Mouse (Mus musculus) hindbrain, postnatal 0 days (tissue): Measurements from ENCODE around the gene Mrpl39. TPM values are rescaled to one million over a fixed set of nuclear protein-coding genes. Genes with fewer than 3 reads are reported as not detected.

Experiments
- ATAC-seq: fragments of 200-750 bp; cut with Nextera tagmentation; 2 replicates; pipeline ENCODE4 v1.8.0; 2017; ENCODE audit warnings: mild to moderate bottlenecking, moderate TSS enrichment, moderate library complexity
- DNase-seq: peaks from one replicate; pipeline ENCODE4 v3.0.0-alpha.2; 2015; ENCODE audit warnings: low spot score
- H3K27ac ChIP-seq: fragments of 300-500 bp; sonication (generic); 2 replicates; pipeline ENCODE4 v1.5.1; 2014; ENCODE audit warnings: mild to moderate bottlenecking
- H3K27me3 ChIP-seq: fragments of 300-500 bp; sonication (generic); 2 replicates; pipeline ENCODE4 v1.6.1; 2014; ENCODE audit warnings: low read length, mixed read lengths; ENCODE audit not compliant: insufficient read depth
- H3K36me3 ChIP-seq: fragments of 300-500 bp; sonication (generic); 2 replicates; pipeline ENCODE4 v1.6.1; 2014; ENCODE audit warnings: low read length, mixed read lengths; ENCODE audit not compliant: insufficient read depth
- H3K4me1 ChIP-seq: fragments of 300-500 bp; sonication (generic); 2 replicates; pipeline ENCODE4 v1.6.1; 2014; ENCODE audit warnings: antibody characterized with exemption, low read length, mixed read lengths; ENCODE audit not compliant: insufficient read depth
- H3K4me2 ChIP-seq: fragments of 300-500 bp; sonication (generic); 2 replicates; pipeline ENCODE4 v1.6.1; 2014; ENCODE audit warnings: low read depth, mild to moderate bottlenecking, low read length, moderate library complexity, mixed read lengths
- H3K4me3 ChIP-seq: fragments of 300-500 bp; sonication (generic); 2 replicates; pipeline ENCODE4 v1.5.1; 2014; ENCODE audit warnings: low read length
- H3K9ac ChIP-seq: fragments of 300-500 bp; sonication (generic); replicated peaks from 2 replicates; pipeline ENCODE4 v1.6.1; 2014; ENCODE audit warnings: mild to moderate bottlenecking, low read length, moderate library complexity, mixed read lengths
- H3K9me3 ChIP-seq: fragments of 300-500 bp; sonication (generic); 2 replicates; pipeline ENCODE4 v1.6.1; 2016; ENCODE audit warnings: low read length, mixed read lengths
- CTCF ChIP-seq: IDR thresholded peaks from 2 replicates; pipeline ENCODE4 v1.5.1; 2016; ENCODE audit warnings: antibody characterized with exemption, control low read depth, low read depth
- WGBS: fragments of 180-500 bp; shearing (Covaris S2); extraction: QIAGEN DNeasy Blood & Tissue Kit; methylation state at CpG from one replicate; pipeline ENCODE4 v1.1.7; 2014; 5-methylcytosine and 5-hydroxymethylcytosine counted together
- polyA plus RNA-seq: library from polyadenylated mRNA; unstranded; fragments of >200 nt; fragmentation: Nextera tagmentation; extraction: Ambion mirVana; gene quantifications from 2 replicates; pipeline ENCODE4 v1.2.1, GENCODE M21; 2015
- total RNA-seq: library from RNA; depleted of rRNA; stranded (reverse); fragments of >200 nt; gene quantifications from 2 replicates; pipeline ENCODE4 v1.2.3, GENCODE M21; 2014

The Mrpl39 gene
- total and polyA plus RNA-seq, 2 experiments from 2014 or later: 12.1 to 36.2 TPM

DNA sequence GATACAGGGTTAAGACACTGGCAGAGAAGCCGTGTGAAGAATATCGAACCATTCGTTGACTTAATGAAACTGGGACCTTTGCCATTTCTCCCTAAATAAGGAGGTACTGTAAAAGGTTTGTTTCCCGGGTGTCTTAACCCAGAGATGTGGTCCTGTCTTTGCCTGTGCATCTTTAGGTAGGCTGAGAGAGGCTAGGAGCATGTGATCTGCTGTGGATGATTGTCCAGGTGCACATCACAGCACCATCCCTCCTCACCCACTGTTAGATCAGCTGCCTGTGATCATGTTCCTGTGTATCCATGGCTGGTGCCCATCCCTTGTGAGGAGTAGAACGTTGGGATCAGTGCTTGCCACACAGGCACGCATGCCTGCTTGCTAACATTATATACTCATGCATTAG is 29.0 kb downstream of the Mrpl39 start:
- Histone ChIP-seq H3K9ac (no peak overlapping the region), H3K4me1 (no peaks in the 10 kb centered on the region), H3K27ac (no peak overlapping the region), H3K36me3 (no peaks in the 10 kb centered on the region), H3K4me3 (no peak overlapping the region), H3K27me3 (0 out of 2 replicates have a peak, but pooled peaks cover 4% of the 10 kb centered on the region), H3K4me2 (no peak overlapping the region), H3K9me3 (no peaks in the 10 kb centered on the region)
- ATAC-seq: no peak
- TF ChIP-seq CTCF: no peak
- 70% methylated on average over 6 of the region's 6 CpGs for WGBS
- no peak for DNase-seq

DNA sequence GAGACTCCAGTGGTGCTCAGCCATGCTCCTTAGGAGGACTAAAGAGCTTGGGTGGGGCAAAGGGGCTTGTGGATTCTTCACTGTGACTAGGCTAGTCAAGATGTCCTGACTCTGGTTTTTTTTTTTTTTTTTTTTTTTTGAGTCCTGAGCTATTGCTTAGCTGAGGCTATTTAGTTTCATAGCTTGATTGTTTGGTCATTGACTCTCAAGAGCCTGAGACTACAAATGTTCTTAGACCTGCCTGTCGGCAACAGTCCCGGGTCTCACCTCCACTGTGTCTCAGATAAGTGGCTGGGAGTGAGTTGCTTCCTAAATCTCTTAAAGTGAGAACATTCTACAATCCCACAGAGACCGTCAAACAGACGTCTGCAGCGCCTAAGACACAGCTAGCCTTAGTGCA is 30.0 kb downstream of the Mrpl39 start:
- no peak overlapping the region for H3K27ac ChIP-seq
- no peak overlapping the region for H3K4me3 ChIP-seq
- no peaks in the 10 kb centered on the region for H3K9me3 ChIP-seq
- H3K36me3 ChIP-seq: no peaks in the 10 kb centered on the region
- 0 out of 2 replicates have a peak, but pooled peaks cover 4% of the 10 kb centered on the region for H3K27me3 ChIP-seq
- no peak for TF ChIP-seq CTCF
- H3K4me1 ChIP-seq: no peaks in the 10 kb centered on the region
- ATAC-seq (no peak), DNase-seq (no peak)
- no peak overlapping the region for H3K9ac ChIP-seq
- 92% methylated on average over 5 of the region's 5 CpGs for WGBS
- no peak overlapping the region for H3K4me2 ChIP-seq

DNA sequence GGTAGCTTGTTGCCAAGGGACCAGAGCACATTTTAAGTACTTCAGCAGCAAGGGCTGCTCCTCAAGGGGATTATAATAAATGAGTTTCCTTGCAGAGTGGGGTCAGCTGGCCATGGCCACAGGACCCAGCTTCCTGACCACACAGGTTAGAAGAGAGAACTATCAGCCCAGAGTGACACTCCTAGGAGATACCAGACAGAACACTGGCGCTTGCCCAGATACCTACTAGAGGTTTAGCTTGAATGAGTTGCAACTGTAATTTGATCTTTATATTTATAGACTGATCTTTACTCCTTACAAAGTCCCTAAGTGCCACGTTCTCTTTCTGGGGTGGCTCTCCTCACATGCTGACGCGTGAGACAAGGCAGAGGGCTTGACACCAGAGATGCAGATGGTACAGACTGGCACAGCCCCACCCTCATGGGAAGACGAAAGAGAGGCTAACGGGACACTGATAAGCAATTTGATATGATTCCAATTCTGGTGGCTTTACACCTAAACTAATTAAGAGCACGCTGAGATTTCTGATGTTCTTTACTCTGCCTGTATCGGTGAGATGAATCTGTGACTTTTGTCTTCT is 30.8 kb downstream of the Mrpl39 start:
- no peak overlapping the region for H3K4me2 ChIP-seq
- H3K36me3 ChIP-seq: no peaks in the 10 kb centered on the region
- no peak for TF ChIP-seq CTCF
- ATAC-seq: no peak
- DNase-seq: no peak
- no peak overlapping the region for H3K9ac ChIP-seq
- H3K4me1 ChIP-seq: no peaks in the 10 kb centered on the region
- no peaks in the 10 kb centered on the region for H3K9me3 ChIP-seq
- WGBS: 68% methylated on average over 8 of the region's 8 CpGs
- H3K27ac ChIP-seq: no peak overlapping the region
- 0 out of 2 replicates have a peak, but pooled peaks cover 4% of the 10 kb centered on the region for H3K27me3 ChIP-seq
- H3K4me3 ChIP-seq: no peak overlapping the region

DNA sequence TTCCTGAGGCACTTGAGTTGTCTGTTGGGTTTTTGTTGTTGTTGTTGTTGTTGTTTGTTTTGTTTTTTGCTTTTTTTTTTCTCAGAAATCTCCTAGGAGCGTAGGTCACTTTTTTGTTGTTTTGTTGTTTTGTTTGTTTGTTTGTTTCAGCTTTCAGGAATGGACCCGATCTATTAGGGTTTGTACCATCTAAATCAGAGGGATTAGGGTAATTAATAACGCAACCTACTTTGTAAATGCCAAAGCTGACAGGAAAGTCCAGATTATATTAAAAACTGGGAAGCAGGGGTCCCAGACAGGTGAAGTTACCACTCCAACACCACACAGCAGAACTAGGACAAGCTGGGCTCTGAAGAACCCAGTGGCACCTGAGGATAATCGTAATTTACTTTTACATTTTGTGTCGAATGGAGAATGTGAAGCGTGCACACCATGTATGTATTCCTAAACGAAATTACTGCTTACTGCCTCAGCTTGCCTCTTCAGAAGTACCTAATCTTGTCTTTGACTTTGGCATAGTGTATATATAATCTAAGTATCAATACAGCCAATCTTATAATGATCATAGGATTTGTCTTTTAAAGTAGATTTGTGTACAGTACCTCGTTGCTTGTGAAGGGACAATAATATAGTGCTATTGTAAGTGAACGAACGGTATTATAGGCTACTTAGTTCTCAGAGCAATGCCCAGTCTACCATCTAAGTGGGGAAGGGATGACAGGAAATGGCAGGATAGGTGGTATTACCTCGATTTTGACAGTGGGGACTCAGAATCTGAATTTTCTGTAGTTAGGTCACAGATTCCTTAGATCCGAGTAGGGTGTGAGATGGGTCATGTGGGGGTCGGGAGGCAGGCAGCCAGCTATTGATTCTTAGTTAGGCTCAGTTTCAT is 31.5 kb downstream of the Mrpl39 start:
- Histone ChIP-seq H3K4me1 (no peaks in the 10 kb centered on the region), H3K9me3 (no peaks in the 10 kb centered on the region), H3K27ac (no peak overlapping the region), H3K36me3 (no peaks in the 10 kb centered on the region), H3K9ac (no peak overlapping the region), H3K27me3 (0 out of 2 replicates have a peak, but pooled peaks cover 4% of the 10 kb centered on the region), H3K4me2 (peak overlapping the region; percentile 98), H3K4me3 (peak overlapping the region; percentile 60)
- TF ChIP-seq CTCF: no peak
- no peak for ATAC-seq
- DNase-seq: no peak
- WGBS: 58% methylated on average over 13 of the region's 13 CpGs

DNA sequence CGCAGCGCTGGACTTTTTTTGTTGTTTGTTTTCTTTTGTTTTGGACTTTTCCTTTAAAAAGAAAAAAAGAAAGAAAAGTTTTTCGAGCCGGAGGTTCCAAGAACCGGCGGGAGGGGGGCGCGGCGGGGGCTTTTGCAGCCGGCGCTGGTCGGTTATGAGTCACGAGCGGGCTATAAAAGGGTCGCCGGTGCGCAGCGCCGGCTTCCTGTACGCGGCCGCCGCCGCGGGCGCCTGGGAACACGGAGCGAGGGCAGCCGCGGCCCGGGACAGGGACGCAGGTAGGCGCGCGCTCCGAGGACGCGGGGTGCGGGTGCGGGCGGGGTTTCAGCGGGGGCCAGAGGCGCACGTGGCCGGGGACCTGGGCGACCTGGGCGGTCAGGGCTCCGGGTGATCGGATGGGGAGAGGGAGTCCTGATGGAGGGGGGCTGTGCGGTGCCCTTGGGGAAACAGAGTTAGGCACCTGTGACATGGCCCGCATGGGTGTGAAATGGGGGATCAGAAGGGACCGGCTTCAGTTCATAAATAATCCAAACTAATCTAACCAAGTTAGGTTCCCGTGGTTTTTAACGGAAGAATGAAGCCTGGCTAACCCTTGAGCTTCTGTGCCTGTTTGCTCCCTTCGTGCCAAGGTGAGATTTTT is 32.3 kb downstream of the Mrpl39 start:
- no peak overlapping the region for H3K27ac ChIP-seq
- no peaks in the 10 kb centered on the region for H3K36me3 ChIP-seq
- DNase-seq (peak; percentile 52), ATAC-seq (peak; percentile 77)
- WGBS: 2% methylated on average over 55 of the region's 55 CpGs
- peak overlapping the region; percentile 53 for H3K9ac ChIP-seq
- no peaks in the 10 kb centered on the region for H3K9me3 ChIP-seq
- H3K27me3 ChIP-seq: 0 out of 2 replicates have a peak, but pooled peaks cover 4% of the 10 kb centered on the region
- no peaks in the 10 kb centered on the region for H3K4me1 ChIP-seq
- peak overlapping the region; percentile 98 for H3K4me2 ChIP-seq
- peak overlapping the region; percentile 60 for H3K4me3 ChIP-seq
- no peak for TF ChIP-seq CTCF

DNA sequence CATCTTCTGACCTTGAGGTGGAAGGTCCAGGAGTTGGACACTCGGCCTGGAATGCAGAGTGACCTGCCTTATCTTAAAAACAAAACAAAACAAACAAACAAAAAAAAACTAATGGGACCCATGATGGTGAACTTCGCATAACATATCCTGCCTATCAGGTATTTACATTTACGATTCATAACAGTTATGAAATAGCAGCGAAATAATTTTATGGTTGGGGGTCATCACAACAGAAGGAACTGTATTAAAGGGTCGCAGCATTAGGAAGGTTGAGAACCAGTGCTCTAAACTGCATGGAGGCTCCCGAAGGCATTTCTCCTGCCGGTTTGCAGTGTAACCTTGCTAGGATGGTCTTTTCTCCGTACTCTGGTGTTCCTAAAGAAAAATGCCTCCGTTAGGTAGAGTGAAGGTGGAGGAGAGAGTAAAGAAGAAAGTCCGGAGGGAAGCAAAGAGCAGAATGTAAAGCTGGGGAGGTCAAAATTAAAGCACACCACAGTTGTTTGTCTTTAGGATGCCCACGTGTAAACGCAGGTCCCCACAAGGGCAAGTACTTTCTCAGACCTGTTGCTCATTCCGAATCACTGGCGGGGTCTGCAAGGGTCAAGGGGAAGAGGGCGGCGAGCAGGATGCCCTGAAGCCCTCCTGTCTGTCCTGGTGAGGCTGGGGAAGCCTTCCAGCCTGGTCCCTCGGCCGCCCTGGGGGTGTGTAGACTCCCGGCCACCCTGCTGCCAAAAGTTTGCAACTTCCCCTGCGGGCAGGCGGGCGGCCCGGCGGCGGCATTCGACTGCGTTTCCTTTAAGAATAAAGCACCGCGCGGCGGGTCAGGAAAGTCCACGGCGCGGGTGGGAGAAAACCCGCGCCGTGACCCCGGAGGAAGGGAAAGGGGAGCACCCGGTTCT is 33.1 kb downstream of the Mrpl39 start:
- peak overlapping the region; percentile 53; the same call in 1 of the 2 replicates for H3K9ac ChIP-seq

More for the DNA sequence above, 33.1 kb downstream of the Mrpl39 start:
- H3K4me2 ChIP-seq: peak overlapping the region; percentile 98
- peak; percentile 36; the same call in 1 of the 2 replicates for ATAC-seq
- no peak overlapping the region for H3K27ac ChIP-seq
- 13% methylated on average over 39 of the region's 39 CpGs for WGBS
- 0 out of 2 replicates have a peak, but pooled peaks cover 4% of the 10 kb centered on the region for H3K27me3 ChIP-seq
- no peak for DNase-seq
- no peak for TF ChIP-seq CTCF
- no peaks in the 10 kb centered on the region for H3K36me3 ChIP-seq
- H3K4me1 ChIP-seq: no peaks in the 10 kb centered on the region
- peak overlapping the region; percentile 60 for H3K4me3 ChIP-seq
- H3K9me3 ChIP-seq: no peaks in the 10 kb centered on the region
